Comparison of ENCODE assay signal across 16 mouse cellular contexts in the genomic region with DNA sequence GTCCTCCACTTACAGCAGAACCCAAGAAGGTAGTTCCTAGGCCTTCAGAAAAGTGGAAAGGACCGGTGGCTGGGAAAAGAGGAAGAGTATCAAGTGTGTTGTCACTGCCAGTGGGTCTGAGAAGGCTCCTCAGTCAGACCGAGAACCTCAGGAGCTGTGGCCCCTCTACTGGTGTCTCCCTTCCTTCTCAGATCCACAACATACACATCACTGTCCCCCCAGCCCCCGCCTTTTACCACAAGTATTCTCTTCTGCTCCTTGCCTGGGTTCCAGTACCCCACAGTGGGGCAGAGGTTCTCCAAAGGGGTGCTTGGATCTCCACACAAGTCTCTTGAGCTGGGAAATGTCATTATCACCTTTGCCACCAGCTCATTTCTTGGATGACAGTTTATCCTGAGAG.
"Had no signal": no experiment of that assay in that cellular context is flagged by ENCODE, and none has a peak within 500 bp of the region (broad histone marks: within the 10 kb centered on the region; RNA-seq: fewer than 3 reads in every experiment).

No protein-coding gene starts in this region.

- H3K4me1 ChIP-seq: neural tube, embryonic 13.5 days; neural tube, embryonic 15.5 days; stomach, embryonic 15.5 days had no signal

- H3K36me3 ChIP-seq: neural tube, embryonic 13.5 days; neural tube, embryonic 15.5 days; stomach, embryonic 15.5 days had no signal

- H3K4me3 ChIP-seq: neural tube, embryonic 13.5 days; neural tube, embryonic 15.5 days; stomach, embryonic 15.5 days had no signal

- H3K9me3 ChIP-seq: neural tube, embryonic 13.5 days; neural tube, embryonic 15.5 days; stomach, embryonic 15.5 days had no signal

- H3K27ac ChIP-seq: neural tube, embryonic 13.5 days; neural tube, embryonic 15.5 days; stomach, embryonic 15.5 days; stomach, postnatal 0 days had no signal

- H3K27me3 ChIP-seq: neural tube, embryonic 13.5 days; neural tube, embryonic 15.5 days; stomach, embryonic 15.5 days had no signal

- H3K9ac ChIP-seq: neural tube, embryonic 13.5 days; neural tube, embryonic 15.5 days; stomach, embryonic 15.5 days had no signal

- H3K4me2 ChIP-seq: neural tube, embryonic 13.5 days; neural tube, embryonic 15.5 days; stomach, embryonic 15.5 days had no signal

- DNase-seq: retina, postnatal 1 day; right cerebral cortex, adult 18-20 months; right cerebral cortex, postnatal 14 days; right cerebral cortex, postnatal 25 days; right cerebral cortex, postnatal 4 days; spleen, adult 18-20 months; thymus, adult 18-20 months; thymus, adult 2 months; thymus, postnatal 14 days; thymus, postnatal 25 days; thymus, postnatal 36 days; thymus, postnatal 4 days had no signal
